Mouse (Mus musculus) limb, embryonic 10.5 days (tissue): Measurements from ENCODE around the gene Atp5h. TPM values are rescaled to one million over a fixed set of nuclear protein-coding genes. Genes with fewer than 3 reads are reported as not detected.

Source experiments
- DNase-seq: peaks from one replicate; pipeline ENCODE4 v3.0.0-alpha.2; 2017; ENCODE audit warnings: low spot score
- H3K27ac ChIP-seq: fragments of 300-500 bp; sonication (generic); 2 replicates; pipeline ENCODE4 v1.5.1; 2016; ENCODE audit warnings: mild to moderate bottlenecking
- H3K27me3 ChIP-seq: fragments of 300-500 bp; sonication (generic); 2 replicates; pipeline ENCODE4 v1.6.1; 2016; ENCODE audit warnings: low read depth, mild to moderate bottlenecking; ENCODE audit not compliant: poor library complexity, severe bottlenecking
- H3K36me3 ChIP-seq: fragments of 300-500 bp; sonication (generic); 2 replicates; pipeline ENCODE4 v1.6.1; 2016; ENCODE audit warnings: mild to moderate bottlenecking, moderate library complexity
- H3K4me1 ChIP-seq: fragments of 300-500 bp; sonication (generic); 2 replicates; pipeline ENCODE4 v1.6.1; 2016
- H3K4me3 ChIP-seq: fragments of 300-500 bp; sonication (generic); 2 replicates; pipeline ENCODE4 v1.5.1; 2016; ENCODE audit warnings: mild to moderate bottlenecking, moderate library complexity
- H3K9me3 ChIP-seq: fragments of 300-500 bp; sonication (generic); replicated peaks from 2 replicates; pipeline ENCODE4 v1.6.1; 2016; ENCODE audit warnings: mild to moderate bottlenecking
- WGBS: fragments of 180-500 bp; shearing (Covaris S2); methylation state at CpG from one replicate; pipeline ENCODE4 v1.1.7; 2016; 5-methylcytosine and 5-hydroxymethylcytosine counted together
- polyA plus RNA-seq: library from polyadenylated mRNA; unstranded; fragments of >200 nt; fragmentation: Nextera tagmentation; extraction: Ambion mirVana; gene quantifications from 2 replicates; pipeline ENCODE4 v1.2.1, GENCODE M21; 2016

Gene Atp5h
- polyA plus RNA-seq, 1 experiment from 2014 or later: 900 TPM

DNA sequence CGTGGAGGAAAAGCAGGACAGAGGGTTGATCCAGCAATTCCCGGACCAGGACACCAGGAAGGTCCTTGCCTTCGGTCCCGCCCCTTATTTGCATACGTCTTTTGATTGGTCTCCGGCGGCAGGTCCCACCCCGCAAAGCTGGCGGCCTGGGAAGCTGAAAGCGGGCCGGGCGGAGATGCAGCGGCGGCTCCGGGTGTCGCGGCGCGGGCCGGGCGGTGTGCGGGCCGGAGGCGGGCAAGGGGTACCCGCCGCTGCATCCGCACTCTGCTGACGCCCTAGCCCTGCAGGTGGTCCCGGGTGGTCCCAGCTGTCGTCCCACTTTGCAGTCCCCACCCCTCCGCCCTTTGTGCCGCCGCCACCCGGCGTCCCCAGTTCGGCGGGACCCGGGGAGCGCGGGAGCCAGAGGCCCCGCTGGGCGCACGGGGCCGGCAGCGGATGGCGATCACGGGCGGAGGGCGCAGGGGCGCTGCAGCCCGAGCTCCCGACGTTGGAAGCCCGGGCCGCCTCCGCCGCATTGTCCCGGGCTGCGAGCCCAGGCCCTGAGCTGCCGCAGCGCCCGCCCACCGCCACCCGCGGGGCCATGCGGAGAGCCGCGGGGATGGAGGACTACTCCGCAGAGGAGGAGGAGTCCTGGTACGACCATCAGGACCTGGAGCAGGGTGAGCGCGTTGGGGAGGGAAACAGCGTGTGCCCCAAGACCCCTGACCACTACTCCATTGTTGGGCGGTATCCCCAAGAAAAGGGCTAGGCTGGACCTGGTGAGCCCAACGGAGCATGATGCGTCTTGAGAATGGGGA, 37.8 kb downstream of the Atp5h start, which contains the start of gene Cdr2l:
Cdr2l (plus strand) TSS at position 174 of the 797 bp plus-strand sequence.
- DNase-seq: peak; percentile 90
- 0 out of 2 replicates have a peak, but pooled peaks cover 3% of the 10 kb centered on the region for H3K36me3 ChIP-seq
- H3K27ac ChIP-seq: peak within 1 kb of the TSS; percentile 99
- H3K9me3 ChIP-seq: no peaks in the 10 kb centered on the region
- 0 out of 2 replicates have a peak, but pooled peaks cover 14% of the 10 kb centered on the region for H3K27me3 ChIP-seq
- H3K4me3 ChIP-seq: peak within 1 kb of the TSS; percentile 96
- peaks cover 45% of the 10 kb centered on the region for H3K4me1 ChIP-seq
- WGBS: under 1% methylated on average over 74 of the region's 76 CpGs

DNA sequence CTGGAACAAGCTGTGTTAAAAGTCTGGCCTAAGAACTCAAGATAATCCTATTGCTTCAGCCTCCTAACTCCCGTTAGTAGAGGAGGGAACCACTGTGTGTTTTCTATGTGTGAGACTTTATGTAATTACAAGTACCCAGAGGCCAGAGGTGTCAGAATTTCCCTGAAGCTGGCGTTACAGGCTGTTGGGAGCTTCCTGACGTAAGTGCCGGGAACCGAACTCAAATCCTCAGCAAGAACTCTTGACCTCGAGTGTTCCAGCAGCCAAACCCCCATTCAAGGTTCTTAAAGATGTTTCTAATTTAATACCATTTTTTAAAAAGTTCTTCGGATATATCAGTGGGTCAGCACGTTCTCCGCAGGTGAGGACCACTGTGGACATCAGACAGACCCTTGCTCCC, 38.5 kb downstream of the Atp5h start:
- Histone ChIP-seq H3K36me3 (0 out of 2 replicates have a peak, but pooled peaks cover 3% of the 10 kb centered on the region), H3K4me1 (peaks cover 45% of the 10 kb centered on the region), H3K27ac (peak overlapping the region; percentile 99), H3K27me3 (peaks cover 20% of the 10 kb centered on the region), H3K4me3 (peak overlapping the region; percentile 96), H3K9me3 (no peaks in the 10 kb centered on the region)
- 10% methylated on average over 9 of the region's 9 CpGs for WGBS
- peak; percentile 42 for DNase-seq

DNA sequence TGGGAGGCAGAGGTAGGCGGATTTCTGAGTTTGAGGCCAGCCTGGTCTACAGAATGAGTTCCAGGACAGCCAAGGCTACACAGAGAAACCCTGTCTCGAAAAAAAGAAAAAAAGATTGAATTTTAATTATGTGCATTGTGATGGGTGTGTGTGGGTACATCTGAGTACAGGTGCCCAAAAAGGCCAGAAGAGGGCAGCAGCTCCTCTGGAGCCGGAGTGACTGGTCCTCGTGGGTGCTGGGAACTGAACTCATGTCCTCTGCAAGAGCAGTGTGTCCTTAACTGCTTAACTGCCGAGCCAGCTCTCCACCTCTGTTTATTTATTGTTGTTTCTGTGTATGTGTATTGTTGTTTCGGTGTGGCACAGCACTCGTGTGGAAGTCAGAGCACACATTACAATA, 41.9 kb downstream of the Atp5h start:
- 89% methylated on average over 7 of the region's 7 CpGs for WGBS
- Histone ChIP-seq H3K9me3 (no peaks in the 10 kb centered on the region), H3K36me3 (no peaks in the 10 kb centered on the region), H3K27me3 (peaks cover 45% of the 10 kb centered on the region), H3K4me3 (no peak overlapping the region), H3K27ac (no peak overlapping the region), H3K4me1 (peaks cover 29% of the 10 kb centered on the region)
- DNase-seq: no peak

DNA sequence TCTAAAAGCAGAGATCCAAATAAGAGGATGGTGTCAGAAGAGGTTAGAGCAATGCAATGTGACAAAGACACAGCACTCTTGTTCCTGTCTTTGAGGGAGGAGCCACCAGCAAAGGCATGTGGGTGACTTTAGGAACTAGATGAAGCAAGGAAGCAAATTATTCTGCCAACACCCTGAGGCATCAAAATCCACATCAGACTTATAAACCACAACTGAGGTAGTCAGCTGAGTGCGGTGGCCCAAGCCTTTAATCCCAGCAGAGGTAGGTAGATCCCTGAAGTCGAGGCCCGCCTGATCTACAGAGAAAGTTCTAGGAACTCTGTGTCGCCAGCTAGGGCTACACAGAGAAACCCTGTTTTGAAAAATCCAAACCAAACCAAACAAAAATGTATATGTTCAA, 42.5 kb downstream of the Atp5h start:
- Histone ChIP-seq H3K4me1 (peaks cover 23% of the 10 kb centered on the region), H3K4me3 (no peak overlapping the region), H3K27me3 (peaks cover 51% of the 10 kb centered on the region), H3K36me3 (no peaks in the 10 kb centered on the region), H3K9me3 (no peaks in the 10 kb centered on the region), H3K27ac (no peak overlapping the region)
- no peak for DNase-seq
- WGBS: 85% methylated on average over 4 of the region's 4 CpGs

DNA sequence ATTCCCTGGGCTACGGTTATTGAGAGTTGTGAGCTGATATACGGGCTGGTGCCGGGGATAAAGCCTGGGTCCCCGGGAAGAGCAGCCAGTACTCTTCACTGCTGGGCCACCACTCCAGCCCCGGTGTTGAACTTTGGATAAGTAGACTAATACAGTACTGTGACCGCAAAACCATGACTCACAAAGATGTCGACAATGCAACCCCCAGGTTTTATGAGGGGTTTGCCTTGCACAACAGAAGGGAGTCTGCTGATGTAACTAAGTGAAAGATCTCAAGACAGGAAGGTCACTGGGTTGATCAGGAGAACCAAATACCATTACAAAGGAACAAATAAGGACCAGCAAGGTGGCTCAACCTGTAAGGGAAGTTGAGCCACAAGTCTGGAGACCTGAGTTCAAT, 43.0 kb downstream of the Atp5h start:
- H3K27me3 ChIP-seq: peaks cover 56% of the 10 kb centered on the region
- WGBS: 72% methylated on average over 7 of the region's 7 CpGs

DNA sequence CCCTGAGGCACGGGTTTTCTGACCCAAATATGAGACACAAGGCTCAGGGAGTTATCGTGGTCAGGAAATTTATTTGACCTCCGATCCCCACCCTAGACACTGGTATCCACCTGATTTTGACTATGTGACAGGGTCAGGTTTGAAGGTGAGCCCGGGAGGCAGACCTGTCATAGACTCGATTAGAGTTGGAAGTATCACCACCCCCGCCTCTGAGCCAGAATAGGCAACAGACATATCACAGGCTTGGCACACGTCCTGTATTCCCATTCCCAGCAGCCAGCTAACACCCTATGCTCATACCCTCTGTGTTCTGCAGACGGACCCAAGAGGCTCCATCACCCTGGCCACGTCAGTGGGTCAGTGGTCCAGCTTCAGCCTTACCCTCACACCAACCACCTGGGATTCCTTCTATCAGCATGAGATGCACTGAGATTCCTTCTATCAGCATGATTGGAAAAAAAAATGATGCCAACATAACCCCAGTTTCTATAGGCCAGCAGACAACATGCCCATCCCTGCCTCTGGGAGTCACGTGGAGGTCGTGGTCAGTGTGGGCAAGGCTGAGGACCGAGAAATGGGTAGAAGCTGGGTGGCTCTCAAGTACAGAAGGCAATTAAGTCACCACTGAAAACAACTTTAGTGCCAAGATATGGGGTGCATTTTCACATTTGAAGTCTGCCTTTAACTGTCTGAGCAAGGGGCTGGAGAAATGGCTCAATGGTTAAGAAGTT, 44.9 kb downstream of the Atp5h start:
- peaks cover 11% of the 10 kb centered on the region for H3K4me1 ChIP-seq
- peaks cover 75% of the 10 kb centered on the region for H3K27me3 ChIP-seq
- H3K4me3 ChIP-seq: peak overlapping the region; percentile 50
- H3K27ac ChIP-seq: no peak overlapping the region
- DNase-seq: no peak
- 71% methylated on average over 12 of the region's 12 CpGs for WGBS
- H3K36me3 ChIP-seq: no peaks in the 10 kb centered on the region
- no peaks in the 10 kb centered on the region for H3K9me3 ChIP-seq

More for the DNA sequence above, 43.0 kb downstream of the Atp5h start:
- H3K27ac ChIP-seq: no peak overlapping the region
- no peaks in the 10 kb centered on the region for H3K9me3 ChIP-seq
- H3K4me3 ChIP-seq: no peak overlapping the region
- no peaks in the 10 kb centered on the region for H3K36me3 ChIP-seq
- H3K4me1 ChIP-seq: peaks cover 19% of the 10 kb centered on the region
- no peak for DNase-seq

DNA sequence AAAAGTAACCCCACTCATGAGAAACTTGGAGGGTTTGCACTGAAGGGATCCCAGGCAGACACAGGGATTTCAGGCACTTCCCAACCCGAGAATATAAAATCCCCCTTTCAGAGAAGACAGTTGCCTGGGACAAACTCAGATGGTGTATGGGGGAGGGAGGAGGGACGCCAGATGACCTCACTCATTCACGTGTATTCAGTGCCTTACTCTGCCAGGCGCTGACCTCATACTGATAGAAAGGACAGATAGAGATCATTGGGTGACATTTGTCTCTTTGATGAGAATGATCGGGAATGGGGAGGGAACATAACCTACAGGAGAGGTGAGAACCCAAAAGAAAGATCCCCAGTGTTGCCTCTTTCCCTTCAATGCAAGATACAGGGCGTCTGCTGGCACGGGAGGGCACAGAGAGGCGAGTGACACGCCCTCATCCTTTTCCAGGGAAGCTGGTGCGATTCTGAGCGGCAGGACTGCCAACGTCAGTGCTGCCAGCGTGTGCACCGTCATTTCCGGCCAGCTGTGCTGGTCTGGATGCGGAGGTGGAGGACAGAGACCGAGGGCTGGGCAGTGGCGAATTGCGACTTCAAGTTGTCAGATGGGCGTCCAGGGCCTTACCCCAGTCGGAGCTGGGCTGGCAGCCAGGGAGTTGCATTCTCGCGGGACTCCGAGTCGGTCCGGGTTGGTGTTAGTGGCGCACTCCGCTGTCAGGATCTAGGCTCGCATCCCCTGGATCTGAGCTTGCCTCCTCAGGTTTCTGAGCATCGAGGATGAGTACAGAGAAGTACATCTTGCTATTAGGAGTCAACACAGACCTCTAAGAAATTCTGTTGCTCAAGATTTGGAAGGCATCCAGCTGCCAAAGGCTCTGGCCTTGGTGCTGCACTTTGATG, 45.7 kb downstream of the Atp5h start:
- WGBS: 2% methylated on average over 30 of the region's 30 CpGs
- Histone ChIP-seq H3K27me3 (peaks cover 83% of the 10 kb centered on the region), H3K4me3 (peak overlapping the region; percentile 50), H3K4me1 (peaks cover 11% of the 10 kb centered on the region), H3K36me3 (no peaks in the 10 kb centered on the region), H3K27ac (no peak overlapping the region; the same call in 1 of the 2 replicates), H3K9me3 (no peaks in the 10 kb centered on the region)
- DNase-seq: peak; percentile 49

DNA sequence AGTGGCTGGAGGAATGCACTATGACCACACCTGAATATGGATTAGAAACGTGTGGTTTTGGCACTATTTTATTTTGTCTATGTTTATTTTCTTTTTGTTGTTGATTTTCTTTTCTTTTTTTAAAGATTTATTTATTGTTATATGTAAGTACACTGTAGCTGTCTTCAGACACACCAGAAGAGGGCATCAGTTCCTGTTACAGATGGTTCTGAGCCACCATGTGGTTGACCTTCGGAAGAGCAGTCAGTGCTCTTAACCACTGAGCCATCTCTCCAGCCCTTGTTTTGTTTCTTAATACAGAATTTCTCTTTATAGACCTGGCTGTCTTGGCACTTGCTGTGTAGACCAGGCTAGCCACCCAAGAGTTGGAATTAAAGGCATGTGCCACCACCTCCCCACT, 47.0 kb downstream of the Atp5h start:
- H3K4me3 ChIP-seq: no peak overlapping the region
- H3K27me3 ChIP-seq: peaks cover 96% of the 10 kb centered on the region
- H3K4me1 ChIP-seq: peaks cover 11% of the 10 kb centered on the region
- H3K9me3 ChIP-seq: no peaks in the 10 kb centered on the region
- no peak overlapping the region for H3K27ac ChIP-seq
- WGBS: 51% methylated on average over 2 of the region's 2 CpGs
- no peak for DNase-seq
- H3K36me3 ChIP-seq: no peaks in the 10 kb centered on the region

DNA sequence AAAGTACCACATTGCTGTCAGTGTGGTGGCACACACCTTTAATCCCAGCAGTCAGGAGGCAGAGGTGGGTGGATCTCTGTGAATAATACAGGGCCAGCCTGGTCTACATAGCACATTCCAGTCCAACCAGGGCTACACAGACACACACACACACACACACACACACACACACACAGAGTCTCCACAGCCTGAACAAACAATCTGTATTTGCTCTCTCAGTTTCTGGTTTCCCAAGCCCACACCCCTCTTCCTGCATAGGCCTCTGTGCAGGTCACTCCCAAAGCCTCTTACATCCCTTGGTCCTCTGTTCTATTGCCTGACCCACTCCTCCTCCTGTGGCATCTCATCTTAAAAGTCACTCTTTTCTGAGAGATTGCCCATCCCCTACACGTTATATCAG, 47.7 kb downstream of the Atp5h start:
- H3K27ac ChIP-seq: no peak overlapping the region
- no peaks in the 10 kb centered on the region for H3K9me3 ChIP-seq
- 74% methylated on average over 1 of the region's 1 CpGs for WGBS
- peaks cover 100% of the 10 kb centered on the region for H3K27me3 ChIP-seq
- no peak for DNase-seq
- no peaks in the 10 kb centered on the region for H3K36me3 ChIP-seq
- no peak overlapping the region for H3K4me3 ChIP-seq
- H3K4me1 ChIP-seq: peaks cover 18% of the 10 kb centered on the region

DNA sequence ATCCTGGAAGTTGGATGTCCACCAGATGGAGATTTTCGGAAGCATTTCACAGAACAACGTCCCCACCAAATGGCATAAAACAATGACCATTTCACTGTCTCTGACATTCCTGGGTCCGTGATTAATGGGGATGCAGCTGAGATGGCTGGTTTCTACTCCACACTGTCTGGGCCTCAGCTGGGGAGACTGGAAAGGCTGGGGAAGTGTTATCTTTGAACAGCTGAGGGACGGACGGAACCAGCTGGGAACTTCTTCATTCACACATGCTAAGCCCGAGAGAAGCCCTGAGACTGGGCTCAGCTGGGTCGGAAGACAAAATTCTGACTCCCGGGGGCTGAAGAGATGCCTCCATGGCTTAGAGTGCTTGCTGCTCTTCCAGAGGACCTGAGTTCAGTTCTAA, 48.4 kb downstream of the Atp5h start:
- no peak for DNase-seq
- Histone ChIP-seq H3K36me3 (no peaks in the 10 kb centered on the region), H3K9me3 (no peaks in the 10 kb centered on the region), H3K27ac (no peak overlapping the region), H3K4me3 (no peak overlapping the region), H3K4me1 (peaks cover 24% of the 10 kb centered on the region), H3K27me3 (peaks cover 100% of the 10 kb centered on the region)
- 63% methylated on average over 8 of the region's 8 CpGs for WGBS

DNA sequence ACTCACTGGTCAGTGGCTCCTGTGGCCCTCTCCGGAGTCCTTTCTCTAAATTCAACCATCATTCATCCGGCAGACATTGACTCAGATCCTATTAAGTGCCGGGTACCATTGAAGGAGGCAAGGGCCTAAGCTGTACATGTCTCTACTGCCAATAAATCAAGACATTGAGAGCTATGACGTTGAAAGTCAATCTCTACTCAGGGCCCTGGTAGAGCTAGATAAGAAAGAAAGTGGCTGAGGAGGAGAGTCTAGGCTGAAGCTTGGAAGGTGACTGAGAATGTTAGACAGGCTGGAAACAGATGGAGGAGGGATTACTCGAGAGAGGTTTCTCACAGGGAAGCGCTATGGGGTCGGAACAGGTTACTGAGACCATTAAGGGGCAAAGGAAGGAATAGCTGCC, 49.4 kb downstream of the Atp5h start:
- Histone ChIP-seq H3K4me3 (no peak overlapping the region), H3K4me1 (peaks cover 26% of the 10 kb centered on the region), H3K36me3 (no peaks in the 10 kb centered on the region), H3K27ac (no peak overlapping the region), H3K9me3 (no peaks in the 10 kb centered on the region), H3K27me3 (peaks cover 100% of the 10 kb centered on the region)
- WGBS: 55% methylated on average over 7 of the region's 7 CpGs
- no peak for DNase-seq

DNA sequence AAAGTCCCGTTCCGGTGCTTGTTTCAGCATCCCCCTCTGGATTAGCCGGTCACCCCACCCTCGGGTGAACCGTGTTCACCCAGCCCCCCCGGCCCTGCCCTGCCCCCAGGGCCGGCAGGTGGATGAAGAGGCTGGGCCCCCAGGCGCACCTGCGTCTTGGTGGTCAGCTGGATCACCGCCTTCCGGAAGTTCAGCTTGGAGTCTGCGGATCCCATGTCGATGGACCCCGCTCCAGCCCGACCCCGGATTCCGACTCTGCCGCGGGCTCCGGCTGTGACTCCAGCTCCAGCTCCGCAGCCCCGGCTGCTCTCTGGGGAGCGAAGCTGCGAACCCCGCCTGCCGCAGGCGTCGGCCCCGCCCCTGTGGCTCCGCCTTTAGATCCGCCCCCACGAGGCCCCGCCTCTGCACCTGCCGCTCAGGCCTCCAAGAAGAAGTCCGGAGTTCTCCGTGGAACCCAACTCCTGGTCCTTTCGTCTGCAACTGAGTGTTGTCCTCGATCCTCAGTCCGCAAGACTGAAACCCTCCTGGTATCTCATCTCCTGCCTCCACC, 52.3 kb downstream of the Atp5h start, which contains the start of gene Hid1:
Hid1 (minus strand) TSS at position 362 of the 550 bp plus-strand sequence.
- no peaks in the 10 kb centered on the region for H3K9me3 ChIP-seq
- H3K27me3 ChIP-seq: peaks cover 91% of the 10 kb centered on the region
- DNase-seq: peak; percentile 66
- peaks cover 18% of the 10 kb centered on the region for H3K4me1 ChIP-seq
- H3K36me3 ChIP-seq: no peaks in the 10 kb centered on the region
- under 1% methylated on average over 39 of the region's 39 CpGs for WGBS
- peak within 1 kb of the TSS; percentile 58 for H3K4me3 ChIP-seq
- no peak within 1 kb of the TSS for H3K27ac ChIP-seq
